ENCODE assay signal across 25 mouse cellular contexts in the genomic region with DNA sequence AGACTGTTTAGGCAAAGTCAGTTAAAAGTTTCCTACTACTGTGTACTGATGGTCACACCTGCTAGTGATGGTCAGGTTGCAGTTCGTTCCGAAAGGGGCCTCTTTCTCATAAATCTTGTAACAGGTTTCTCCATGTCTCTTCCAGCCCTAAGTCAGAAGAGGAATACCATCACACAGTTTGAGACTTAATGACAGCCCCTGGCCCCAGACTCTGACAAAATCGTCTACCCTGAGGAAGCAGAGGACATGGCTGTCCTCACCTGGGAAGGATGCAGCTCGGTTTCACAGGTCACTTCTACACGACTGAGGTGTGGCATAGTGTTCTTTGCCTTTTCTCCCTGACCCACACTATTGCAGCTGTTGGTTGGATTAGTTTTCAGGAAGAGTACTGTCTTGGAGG. TPM values are rescaled to one million over a fixed set of nuclear protein-coding genes. Genes with fewer than 3 reads are reported as not detected.
"Had no signal": no experiment of that assay in that cellular context is flagged by ENCODE, and none has a peak within 500 bp of the region (broad histone marks: within the 10 kb centered on the region; RNA-seq: fewer than 3 reads in every experiment).

No protein-coding gene starts in this region.

- H3K36me3 ChIP-seq: embryonic facial prominence, embryonic 12.5 days; embryonic facial prominence, embryonic 15.5 days; forebrain, embryonic 12.5 days; forebrain, embryonic 15.5 days had no signal

- H3K27ac ChIP-seq: embryonic facial prominence, embryonic 10.5 days; embryonic facial prominence, embryonic 12.5 days; embryonic facial prominence, embryonic 13.5 days; embryonic facial prominence, embryonic 15.5 days; forebrain, embryonic 10.5 days; forebrain, embryonic 12.5 days; forebrain, embryonic 13.5 days; forebrain, embryonic 15.5 days; gastrocnemius, adult 2 months had no signal

- H3K9ac ChIP-seq: embryonic facial prominence, embryonic 12.5 days; embryonic facial prominence, embryonic 13.5 days; embryonic facial prominence, embryonic 15.5 days; forebrain, embryonic 12.5 days; forebrain, embryonic 13.5 days; forebrain, embryonic 15.5 days; forebrain, postnatal 0 days had no signal

- H3K27me3 ChIP-seq: embryonic facial prominence, embryonic 12.5 days; embryonic facial prominence, embryonic 13.5 days; embryonic facial prominence, embryonic 15.5 days; forebrain, embryonic 15.5 days had no signal

- H3K4me3 ChIP-seq: embryonic facial prominence, embryonic 10.5 days; embryonic facial prominence, embryonic 12.5 days; embryonic facial prominence, embryonic 13.5 days; embryonic facial prominence, embryonic 15.5 days; erythroblast, embryonic 14.5 days; forebrain, embryonic 10.5 days; forebrain, embryonic 12.5 days; forebrain, embryonic 13.5 days; forebrain, embryonic 15.5 days; gastrocnemius, adult 2 months had no signal

- H3K4me1 ChIP-seq: embryonic facial prominence, embryonic 12.5 days had no signal

- DNase-seq: cerebellum, adult 2 months; cerebellum, adult 8-10 months; cerebellum, adult 9-10 months; cerebellum, adult 9-11 months; cerebellum, postnatal 10 days; cerebellum, postnatal 14 days; cerebellum, postnatal 25 days; cerebellum, postnatal 36 days; embryo, embryonic 11 days; forebrain, postnatal 0 days; gastrocnemius, adult 2 months; gastrocnemius, postnatal 10 days; gastrocnemius, postnatal 14 days; gastrocnemius, postnatal 25 days; gastrocnemius, postnatal 36 days; heart, adult 18-20 months had no signal

- H3K9me3 ChIP-seq: embryonic facial prominence, embryonic 10.5 days; embryonic facial prominence, embryonic 12.5 days; embryonic facial prominence, embryonic 13.5 days; embryonic facial prominence, embryonic 15.5 days; forebrain, embryonic 10.5 days; forebrain, embryonic 12.5 days; forebrain, embryonic 13.5 days; forebrain, embryonic 15.5 days had no signal

RNA-seq across cellular contexts. Expression of gene Ly75, which starts 30.8 kb away (rescaled TPM):
- polyA plus RNA-seq: erythroblast, embryonic 14.5 days had no signal
